Mouse (Mus musculus): ENCODE results near the gene Selenom.

- TF ChIP-seq CTCF (conservative IDR thresholded peaks at IDR 0.05 in 1 of 2, IDR thresholded peaks at IDR 0.05 in 1 of 2; ENCODE audit: low read depth in 2 of 2, low read length in 2 of 2) (no peak), MAFK (IDR thresholded peaks at IDR 0.05; ENCODE audit: insufficient replicate concordance, low read length) (no peak), POLR2A (IDR thresholded peaks at IDR 0.05; ENCODE audit: low read depth, low read length) (no peak)
Observed at GRCm38 (mm10) chr11:3496756-3497155, 17.7 kb upstream of the Selenom start.

Measured in CH12.LX (cell line).